Mouse (Mus musculus): ENCODE measurements around the gene Nol6.

DNA sequence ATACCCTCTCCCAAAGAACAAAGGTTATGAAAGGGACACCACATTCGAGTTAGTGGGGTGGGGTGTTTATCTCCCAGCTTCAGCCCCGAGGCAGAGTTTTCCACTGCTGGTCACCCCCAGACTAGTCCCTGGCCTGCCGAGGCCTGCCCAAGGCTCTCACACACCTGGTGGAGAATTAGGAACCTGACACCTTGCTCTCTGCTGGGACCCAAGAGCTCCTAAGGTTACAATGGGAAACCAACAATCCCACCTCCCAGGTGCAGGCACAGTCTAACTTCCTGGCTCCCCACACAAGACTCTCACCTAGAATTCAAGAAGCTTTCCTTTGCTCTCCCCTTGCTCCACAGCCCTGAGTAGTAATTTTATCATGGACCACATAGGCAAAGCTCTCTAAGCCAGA, 7.4 kb downstream of the Nol6 start:
- TF ChIP-seq CTCF (IDR thresholded peaks at IDR 0.05; ENCODE audit: low read depth) (no peak), EP300 (optimal IDR thresholded peaks at IDR 0.05) (no peak)
